19 mouse cellular contexts compared by ENCODE assay signal in genomic region chr12:74264846-74265245, GRCm38 (mm10). TPM values are rescaled to one million over a fixed set of nuclear protein-coding genes. Genes with fewer than 3 reads are reported as not detected.
"Had no signal": no experiment of that assay in that cellular context is flagged by ENCODE, and none has a peak within 500 bp of the region (broad histone marks: within the 10 kb centered on the region; RNA-seq: fewer than 3 reads in every experiment).

No protein-coding gene starts in this region.

- H3K4me1 ChIP-seq: limb, embryonic 12.5 days; liver, embryonic 13.5 days; neural tube, embryonic 13.5 days had no signal

- H3K9ac ChIP-seq: limb, embryonic 12.5 days; liver, embryonic 13.5 days; liver, postnatal 0 days; neural tube, embryonic 13.5 days had no signal

- DNase-seq: kidney, postnatal 25 days; liver; liver, embryonic 13.5 days; liver, postnatal 0 days; midbrain, embryonic 14.5 days; retina, postnatal 1 day; right cerebral cortex, postnatal 4 days; spleen, adult 18-20 months; thymus, adult 18-20 months; thymus, postnatal 14 days had no signal

- H3K4me3 ChIP-seq: limb, embryonic 12.5 days; liver, embryonic 13.5 days; neural tube, embryonic 13.5 days had no signal

- H3K27me3 ChIP-seq: limb, embryonic 12.5 days; liver, embryonic 13.5 days; neural tube, embryonic 13.5 days had no signal

- ATAC-seq: liver, postnatal 0 days had no signal

- H3K9me3 ChIP-seq: limb, embryonic 12.5 days; liver, embryonic 13.5 days; neural tube, embryonic 13.5 days had no signal

- H3K27ac ChIP-seq: limb, embryonic 12.5 days; liver, embryonic 13.5 days; neural tube, embryonic 13.5 days had no signal

- H3K4me2 ChIP-seq: limb, embryonic 12.5 days; liver, embryonic 13.5 days; neural tube, embryonic 13.5 days had no signal

- H3K36me3 ChIP-seq: limb, embryonic 12.5 days; liver, embryonic 13.5 days had no signal

RNA-seq across cellular contexts. Expression of gene Gm11042, which starts 51.3 kb away (rescaled TPM):
- total RNA-seq: layer of hippocampus, postnatal 25 days; left cerebral cortex, adult 8-10 months; left cerebral cortex, postnatal 25 days; megakaryocyte-erythroid progenitor cell, adult 5-6 weeks had no signal
- polyA plus RNA-seq: kidney, embryonic 16.5 days; limb, embryonic 12.5 days; liver, embryonic 13.5 days; liver, postnatal 0 days; lung, embryonic 16.5 days; midbrain, embryonic 14.5 days; neural tube, embryonic 13.5 days; stomach, embryonic 14.5 days had no signal
